Mouse (Mus musculus) cerebellum, adult 8-10 months (tissue): ENCODE data around the gene Cetn2.

Experiments
- DNase-seq: peaks from one replicate; pipeline ENCODE4 v3.0.0; 2022

Cetn2 gene

DNA sequence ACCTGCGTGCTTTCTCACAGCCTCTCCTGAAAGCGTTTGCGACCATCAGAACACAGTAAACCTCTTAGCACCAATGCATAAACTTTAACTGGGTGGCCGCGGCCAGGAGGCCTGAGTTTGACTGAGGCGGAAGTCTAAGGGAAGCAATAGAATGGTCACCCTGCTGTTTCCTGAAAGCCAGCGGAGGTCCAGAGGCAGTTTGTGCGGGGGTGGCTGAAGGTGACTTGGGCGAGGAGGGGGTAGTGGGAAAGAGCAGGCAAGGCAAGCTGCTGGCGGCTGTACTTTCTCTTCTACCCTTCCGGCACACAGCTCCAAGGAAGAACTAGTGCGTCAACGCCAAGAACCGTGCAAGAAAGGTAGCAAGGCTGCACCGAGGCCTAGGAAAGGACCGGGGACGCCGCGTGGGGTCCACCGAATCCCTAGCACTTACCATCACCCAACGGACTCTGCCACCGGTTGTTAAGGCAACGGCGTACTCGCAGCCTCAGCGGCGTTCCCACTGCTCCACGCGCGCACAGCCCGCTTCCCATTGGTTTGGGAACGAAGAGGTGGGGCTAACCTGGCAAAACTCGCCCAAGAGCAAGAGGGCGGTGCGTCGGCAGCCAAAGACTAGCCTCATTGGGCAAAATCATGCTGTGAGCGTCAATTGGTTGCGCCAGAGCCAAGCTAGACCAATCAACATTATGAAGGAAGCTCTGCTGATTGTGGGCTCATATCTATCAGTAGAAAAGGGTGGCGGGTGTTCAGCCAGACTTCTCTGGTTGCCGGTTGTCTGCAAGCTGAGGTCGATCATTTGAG, at the start of gene Cetn2, which contains the start of gene Nsdhl:
Gene Cetn2, minus strand, starts transcription at position 528 of the 798 bp plus-strand sequence.
Gene Nsdhl, plus strand, starts transcription at position 674 of the 798 bp plus-strand sequence.
- peak; percentile 81 for DNase-seq

DNA sequence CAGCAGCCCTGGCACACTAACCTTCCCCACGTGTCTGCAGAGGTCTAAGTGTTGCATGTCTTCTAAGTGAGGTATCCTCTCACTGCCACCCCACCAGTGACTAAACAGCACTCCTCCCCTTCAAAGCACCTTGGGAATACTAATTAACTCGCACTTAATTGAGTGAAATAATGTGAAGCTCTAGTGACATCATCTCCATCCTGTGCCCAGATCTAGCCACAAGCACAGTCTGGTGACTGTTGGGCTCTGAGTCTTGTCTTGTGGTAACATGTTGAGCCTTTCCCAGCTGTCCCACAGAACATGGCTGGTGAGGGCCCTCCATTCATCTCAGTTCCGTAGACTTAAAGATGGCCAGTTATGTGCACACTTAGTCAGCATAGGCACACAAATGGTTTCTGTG, 44.5 kb upstream of the Cetn2 start:
- DNase-seq, result no peak

DNA sequence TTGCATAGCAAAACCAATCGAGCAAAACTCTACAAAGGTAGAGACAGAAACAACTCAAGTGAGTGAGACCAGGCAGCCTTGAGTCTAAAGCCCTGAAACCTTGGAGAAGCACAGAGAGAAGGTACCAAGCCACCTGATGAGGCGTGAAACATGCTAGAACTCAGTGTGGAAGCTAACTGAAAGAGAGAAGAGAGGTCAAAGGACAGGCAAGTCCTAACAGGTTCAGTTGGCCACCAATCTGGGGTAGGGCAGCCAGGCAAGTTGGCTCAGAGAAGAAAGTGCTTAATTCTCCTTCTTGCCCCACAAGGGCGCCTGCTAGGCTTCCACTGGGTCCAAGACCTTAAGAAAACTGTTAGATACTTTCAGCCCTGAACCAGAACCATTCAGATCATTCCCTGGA, 43.3 kb upstream of the Cetn2 start:
- DNase-seq, result no peak

DNA sequence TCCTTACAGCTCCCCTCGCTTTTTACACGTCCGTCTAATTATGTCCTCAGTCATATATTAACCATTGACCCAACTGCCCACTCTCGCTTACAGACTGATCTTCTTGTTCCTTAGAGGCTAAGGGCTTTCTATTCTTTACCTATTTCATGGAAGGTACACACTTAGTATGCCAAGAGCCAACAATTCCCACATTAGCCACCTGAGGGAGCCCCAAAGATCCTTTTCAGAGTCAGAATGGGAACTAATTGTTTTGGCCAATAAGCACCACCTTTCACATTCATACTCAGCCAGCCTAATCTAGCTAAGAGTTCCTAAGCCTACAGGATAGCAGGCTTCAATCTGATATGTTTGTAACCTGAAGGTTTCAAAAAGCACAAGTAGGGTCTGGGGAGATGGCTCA, 42.2 kb upstream of the Cetn2 start:
- peak; percentile 5 for DNase-seq

DNA sequence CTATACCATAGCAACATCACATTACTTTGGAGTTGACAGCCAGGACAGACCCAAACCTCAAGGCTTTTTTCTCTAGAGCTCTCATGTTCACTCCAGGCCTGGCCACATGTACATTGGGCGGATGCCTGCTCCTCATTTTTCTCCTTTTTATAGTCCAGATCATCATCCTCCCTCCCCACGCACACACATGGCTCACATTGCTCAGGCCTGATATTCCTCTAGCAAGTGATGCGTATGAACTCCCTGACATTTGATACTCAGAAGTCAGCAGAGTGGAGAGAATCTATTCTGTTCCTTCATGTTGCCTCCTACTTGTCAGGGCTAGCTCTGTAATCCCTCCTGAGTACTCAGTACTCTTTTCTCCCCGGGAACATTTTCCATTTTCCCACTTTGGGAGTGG, 38.3 kb upstream of the Cetn2 start:
- DNase-seq, result no peak

DNA sequence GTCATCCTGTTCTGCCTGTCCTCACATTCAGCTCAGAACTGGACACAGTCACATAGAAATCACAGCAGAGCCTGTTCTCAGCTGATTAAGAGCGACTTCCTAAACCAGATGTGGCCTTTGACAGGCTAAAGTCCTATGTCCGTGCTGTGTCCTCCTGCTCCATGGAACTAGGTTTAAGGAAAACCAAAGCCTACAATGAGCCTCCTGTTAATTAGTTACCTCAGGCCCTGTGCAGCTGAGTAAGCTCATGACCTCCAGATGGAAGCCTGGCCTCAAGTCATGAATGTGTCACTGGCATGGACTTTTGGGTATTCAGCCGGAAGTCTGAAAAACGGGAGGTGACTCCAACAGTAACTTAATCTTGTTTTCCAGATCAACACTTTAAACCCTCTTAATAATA, 35.3 kb upstream of the Cetn2 start:
- DNase-seq, result no peak

DNA sequence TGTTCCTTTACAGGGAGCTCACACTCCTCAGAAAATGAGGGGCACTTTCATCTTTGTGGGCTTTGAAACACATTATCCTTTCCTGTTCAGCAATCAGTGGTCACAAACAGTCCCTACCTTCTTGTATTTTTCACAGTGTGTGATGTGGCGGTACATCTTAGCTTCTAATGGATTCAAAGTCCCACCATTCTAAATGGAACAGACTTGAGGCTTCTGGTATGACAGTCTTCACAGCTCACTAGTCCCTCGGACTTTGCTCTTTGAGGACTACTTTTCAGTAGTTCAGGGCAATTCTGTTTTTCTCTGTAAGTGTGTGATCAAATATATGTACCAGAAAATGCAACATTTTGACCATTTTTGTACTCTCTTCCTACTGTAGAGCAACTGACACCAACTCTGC, 3.2 kb upstream of the Cetn2 start:
- no peak for DNase-seq

DNA sequence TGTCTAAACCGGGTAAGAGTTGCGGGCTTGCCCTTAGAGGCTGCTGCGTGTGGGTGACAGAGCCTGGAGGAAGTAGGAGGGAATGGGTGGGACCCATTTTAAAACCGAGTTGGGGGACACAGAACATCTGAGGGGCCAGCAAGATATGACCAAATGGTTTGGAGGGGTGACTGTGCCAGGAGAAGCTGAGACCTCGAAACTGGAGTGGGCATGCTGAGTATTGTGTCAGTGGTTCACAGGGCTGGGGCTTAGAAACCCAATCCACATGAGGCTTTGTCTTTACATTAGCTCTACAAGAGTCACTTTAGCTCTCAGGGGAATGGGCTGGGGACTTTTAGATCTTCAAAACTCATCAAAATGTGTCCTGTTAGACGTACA, 460 bp upstream of the Cetn2 start:
- no peak for DNase-seq

DNA sequence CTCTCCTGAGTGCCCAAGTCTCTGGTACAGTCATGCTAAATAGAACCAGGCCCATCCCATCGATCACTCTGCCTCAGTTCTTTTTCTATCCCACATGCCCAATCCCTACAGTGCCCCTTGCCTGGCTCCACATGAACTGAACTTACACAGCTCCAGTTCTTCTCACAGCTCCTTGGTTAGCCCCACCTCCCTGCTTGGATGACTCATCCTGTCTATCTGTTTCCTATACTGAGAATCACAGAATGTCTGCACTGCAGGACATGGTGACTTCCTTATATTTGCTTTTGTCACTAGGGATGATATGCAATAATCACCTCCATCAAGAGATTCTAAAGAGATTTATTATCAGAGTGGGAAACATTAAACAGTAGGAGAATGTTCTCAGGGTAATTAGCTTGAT, 6.6 kb downstream of the Cetn2 start:
- DNase-seq, result no peak

DNA sequence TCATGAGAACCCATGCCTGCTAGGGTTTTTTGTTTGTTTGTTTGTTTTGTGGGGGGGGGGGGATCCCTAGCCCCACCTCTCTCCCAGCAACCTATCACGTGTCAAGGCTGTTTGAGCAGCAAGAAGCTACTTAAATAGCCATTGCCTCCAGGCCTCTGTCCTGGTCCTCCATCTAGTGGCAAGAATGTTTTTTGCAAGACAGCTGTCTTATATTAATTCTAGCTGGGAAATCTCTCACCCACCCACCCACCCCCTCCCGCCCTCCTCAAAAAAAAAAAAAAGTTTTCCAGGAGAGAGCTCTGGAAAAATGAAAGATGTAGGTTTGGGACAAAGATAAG, 9.8 kb downstream of the Cetn2 start:
- DNase-seq, result no peak

DNA sequence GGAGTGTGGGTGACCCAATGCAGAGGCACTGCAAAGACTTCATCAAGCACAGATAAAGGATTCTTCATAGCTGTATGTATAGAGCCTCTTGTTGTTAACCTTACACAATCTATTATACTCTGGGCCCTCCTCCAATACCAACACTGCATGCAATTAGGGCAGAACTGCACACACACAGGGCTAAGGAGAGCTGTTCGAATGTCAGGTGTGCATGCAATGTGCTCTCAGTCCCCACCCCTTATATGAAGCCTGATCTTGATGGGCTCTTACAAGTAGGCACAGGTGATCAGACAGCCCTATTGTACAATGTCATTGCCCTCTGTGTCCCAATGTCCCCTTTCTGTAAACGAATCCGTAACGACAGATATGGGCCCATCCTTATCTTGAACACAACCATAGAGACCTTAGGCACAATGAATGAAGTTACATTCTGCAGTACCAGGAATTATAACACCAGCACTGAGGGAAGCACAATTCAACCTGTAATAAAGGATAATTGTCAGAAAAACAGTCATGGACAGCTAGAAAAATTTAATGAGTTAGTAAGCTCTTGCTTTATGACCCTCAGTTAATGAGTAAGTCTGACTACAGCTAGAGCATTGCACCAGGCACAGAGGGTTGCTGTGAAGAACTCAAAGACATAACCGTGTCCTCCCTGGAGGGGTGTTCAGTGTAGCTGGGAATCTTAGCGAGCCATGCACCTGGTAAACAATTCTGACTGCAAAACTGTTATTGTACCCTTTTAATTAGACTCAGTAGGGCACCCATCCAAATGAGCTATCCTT, 10.4 kb downstream of the Cetn2 start:
- no peak for DNase-seq

DNA sequence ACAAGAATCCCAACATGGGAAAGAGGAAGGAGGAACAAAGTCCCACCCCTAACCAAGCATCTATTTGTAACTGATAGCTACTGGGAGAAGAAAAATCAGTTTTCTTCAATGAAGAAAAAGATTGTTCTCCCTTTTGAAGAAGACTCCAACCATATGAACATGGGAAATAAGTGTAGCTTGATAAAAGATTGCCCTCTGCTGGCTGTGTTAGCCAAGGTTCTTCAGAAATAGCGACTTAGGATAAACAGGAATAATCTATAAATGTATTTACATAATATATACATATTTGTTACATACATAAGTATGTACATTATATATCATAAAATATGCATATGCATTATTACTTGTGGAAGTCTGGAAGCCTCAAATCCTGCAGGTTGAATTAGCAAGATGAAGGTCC, 15.7 kb downstream of the Cetn2 start:
- DNase-seq, result no peak

DNA sequence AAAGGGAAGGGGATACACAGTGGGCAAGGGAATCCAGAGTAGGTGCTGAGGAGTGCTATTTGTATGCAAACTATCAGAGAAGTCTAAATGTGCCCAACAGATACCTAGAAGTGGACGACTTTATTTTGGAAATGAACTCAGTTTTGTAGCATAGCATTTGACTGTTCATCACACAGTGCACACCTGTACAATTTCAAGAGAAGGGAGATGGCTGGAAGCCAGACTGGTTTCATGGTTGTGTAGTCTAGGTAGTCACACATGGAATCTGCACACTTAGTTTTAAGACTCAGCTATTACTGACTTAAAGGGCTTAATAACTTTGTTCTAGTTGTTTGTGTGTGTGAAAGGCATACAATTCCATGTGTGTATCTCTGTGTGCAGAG, 22.2 kb downstream of the Cetn2 start:
- no peak for DNase-seq

DNA sequence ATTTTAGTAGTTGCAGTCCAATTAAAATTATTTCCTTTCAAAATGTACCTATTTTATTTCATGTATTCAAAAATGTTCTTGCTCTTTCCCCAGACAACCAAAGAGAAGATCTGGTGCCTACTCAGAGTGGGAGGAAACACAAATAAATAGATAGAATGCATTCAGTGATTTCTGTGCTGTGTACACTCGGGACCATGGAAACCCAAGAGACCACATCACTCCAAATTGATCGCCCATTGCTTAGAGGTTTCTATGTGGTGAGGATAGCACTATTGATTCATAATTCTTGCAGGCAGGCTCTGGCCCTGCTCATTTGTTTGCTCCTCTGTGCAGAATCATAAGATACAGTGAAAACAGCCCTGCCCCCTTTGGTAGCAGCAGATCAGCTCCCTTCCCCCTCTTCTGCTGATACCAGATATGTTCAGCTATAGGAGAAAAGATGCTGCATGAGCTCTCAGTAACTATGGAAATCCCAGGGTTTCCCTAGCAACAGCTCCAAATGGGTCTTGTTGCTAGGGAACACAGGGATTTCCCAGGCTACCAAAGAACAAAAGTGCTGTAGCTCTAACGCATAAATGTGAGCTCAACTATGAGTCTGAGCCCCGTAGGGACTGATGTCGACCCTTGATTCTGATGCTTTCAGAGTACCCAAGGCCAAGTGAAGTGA, 22.7 kb downstream of the Cetn2 start:
- no peak for DNase-seq
